Mouse (Mus musculus): ENCODE measurements at regions not wholly inside any gene's neighbourhood (a gene's known extent, or its start where the extent isn't known, plus 50 kb on each side); places are given as distances from the start of the nearest gene placed in this dataset.

- TF ChIP-seq HCFC1 (IDR thresholded peaks at IDR 0.05; ENCODE audit: borderline replicate concordance, insufficient read depth, low read length) (no peak), CHD2 (IDR thresholded peaks at IDR 0.05; ENCODE audit: low read depth, low read length) (no peak), ZC3H11A (IDR thresholded peaks at IDR 0.05; ENCODE audit: borderline replicate concordance, low read depth, low read length) (no peak)
These were observed 210.9 kb upstream of the St6gal2 start for GRCm38 (mm10) chr17:55234262-55234661.

Data from ES-E14 (cell line).